Mouse (Mus musculus) CH12.LX (cell line): ENCODE results near the gene Dennd1a.

ENCODE experiments used
- CTCF ChIP-seq, 2 experiments: IDR thresholded peaks in 1 of 2; conservative IDR thresholded peaks in 1 of 2; 2 replicates each; pipeline ENCODE4 v1.5.1; 2011 to 2012; ENCODE audit warnings: low read depth in 2 of 2, low read length in 2 of 2, improper control_type of control experiment in 1 of 2, inconsistent platforms in 1 of 2, mild to moderate bottlenecking in 1 of 2, moderate library complexity in 1 of 2
- GABPA ChIP-seq: IDR thresholded peaks from 2 replicates; pipeline ENCODE4 v1.6.1; 2012; ENCODE audit warnings: low read depth, low read length, improper control_type of control experiment, inconsistent platforms; ENCODE audit not compliant: insufficient replicate concordance
- IRF4 ChIP-seq: IDR thresholded peaks from 2 replicates; pipeline ENCODE4 v1.6.1; 2014; ENCODE audit warnings: low read depth, mild to moderate bottlenecking, inconsistent platforms, low read length, improper control_type of control experiment
- MAX ChIP-seq: IDR thresholded peaks from 2 replicates; pipeline ENCODE4 v1.6.1; 2011; ENCODE audit warnings: low read length, improper control_type of control experiment
- MYC ChIP-seq: IDR thresholded peaks from 2 replicates; pipeline ENCODE4 v1.6.1; 2011; ENCODE audit warnings: low read depth, mild to moderate bottlenecking, improper control_type of control experiment, low read length
- TBP ChIP-seq: conservative IDR thresholded peaks from 2 replicates; pipeline ENCODE4 v1.6.1; 2011; ENCODE audit warnings: low read depth, low read length, improper control_type of control experiment
- TCF12 ChIP-seq: IDR thresholded peaks from 2 replicates; pipeline ENCODE4 v1.6.1; 2014; ENCODE audit warnings: low read depth, mild to moderate bottlenecking, inconsistent platforms, low read length, improper control_type of control experiment
- USF2 ChIP-seq: conservative IDR thresholded peaks from 2 replicates; pipeline ENCODE4 v1.6.1; 2011; ENCODE audit warnings: low read depth, low read length, improper control_type of control experiment

DNA sequence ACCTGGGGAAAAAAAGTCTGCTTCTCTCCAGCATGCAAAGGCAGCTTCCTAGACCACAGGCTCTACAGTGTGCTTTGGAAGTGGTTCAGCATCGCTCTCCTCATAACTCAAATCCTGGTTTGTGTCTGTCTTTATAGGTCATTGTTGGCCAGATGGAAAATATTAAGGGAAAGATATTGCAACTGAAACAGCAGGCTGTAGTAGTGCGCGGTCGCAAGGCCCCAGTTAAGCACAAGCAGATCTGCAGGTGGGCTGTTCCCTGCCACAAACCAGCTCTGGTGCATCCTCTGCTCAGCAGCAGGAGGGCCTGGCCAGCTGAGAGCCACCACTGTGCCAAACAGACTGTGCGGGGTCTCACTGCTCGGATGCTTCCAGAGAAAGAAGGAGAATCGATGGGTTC, 186.9 kb downstream of the Dennd1a start:
- TF ChIP-seq TCF12, result no peak
- no peak for TF ChIP-seq GABPA
- TF ChIP-seq CTCF (conservative IDR thresholded peaks at IDR 0.05 in 1 of 2, IDR thresholded peaks at IDR 0.05 in 1 of 2; ENCODE audit: low read depth in 2 of 2, low read length in 2 of 2), result no peak
- no peak for TF ChIP-seq MYC
- no peak for TF ChIP-seq TBP
- TF ChIP-seq USF2, result no peak
- TF ChIP-seq IRF4, result no peak
- TF ChIP-seq MAX, result no peak
